Mouse (Mus musculus): ENCODE data around the gene Eif5a.

The Eif5a gene

DNA sequence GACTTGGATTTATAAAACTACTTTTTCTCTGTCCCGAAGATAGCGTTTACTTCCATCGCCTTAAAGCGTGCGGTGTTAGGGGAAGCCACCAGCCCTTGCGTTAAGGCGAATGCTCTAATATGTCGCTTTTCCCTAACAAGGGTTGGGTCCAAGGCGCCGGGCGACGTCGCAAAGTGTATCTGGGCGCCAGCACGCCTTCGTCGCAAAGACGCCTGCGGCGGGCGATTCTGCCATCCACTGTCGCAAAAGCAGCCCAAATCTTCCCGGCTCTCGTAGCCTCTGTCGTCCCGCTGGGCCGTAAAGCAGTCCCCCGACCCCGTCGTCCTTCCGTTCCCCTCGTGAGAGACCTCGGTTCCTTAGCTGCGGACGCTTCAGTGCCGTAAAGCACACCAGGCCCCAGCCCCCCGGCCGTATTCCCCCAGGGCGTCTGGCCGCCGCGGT, 20.3 kb downstream of the Eif5a start:
- DNase-seq = peak; percentile 90

DNA sequence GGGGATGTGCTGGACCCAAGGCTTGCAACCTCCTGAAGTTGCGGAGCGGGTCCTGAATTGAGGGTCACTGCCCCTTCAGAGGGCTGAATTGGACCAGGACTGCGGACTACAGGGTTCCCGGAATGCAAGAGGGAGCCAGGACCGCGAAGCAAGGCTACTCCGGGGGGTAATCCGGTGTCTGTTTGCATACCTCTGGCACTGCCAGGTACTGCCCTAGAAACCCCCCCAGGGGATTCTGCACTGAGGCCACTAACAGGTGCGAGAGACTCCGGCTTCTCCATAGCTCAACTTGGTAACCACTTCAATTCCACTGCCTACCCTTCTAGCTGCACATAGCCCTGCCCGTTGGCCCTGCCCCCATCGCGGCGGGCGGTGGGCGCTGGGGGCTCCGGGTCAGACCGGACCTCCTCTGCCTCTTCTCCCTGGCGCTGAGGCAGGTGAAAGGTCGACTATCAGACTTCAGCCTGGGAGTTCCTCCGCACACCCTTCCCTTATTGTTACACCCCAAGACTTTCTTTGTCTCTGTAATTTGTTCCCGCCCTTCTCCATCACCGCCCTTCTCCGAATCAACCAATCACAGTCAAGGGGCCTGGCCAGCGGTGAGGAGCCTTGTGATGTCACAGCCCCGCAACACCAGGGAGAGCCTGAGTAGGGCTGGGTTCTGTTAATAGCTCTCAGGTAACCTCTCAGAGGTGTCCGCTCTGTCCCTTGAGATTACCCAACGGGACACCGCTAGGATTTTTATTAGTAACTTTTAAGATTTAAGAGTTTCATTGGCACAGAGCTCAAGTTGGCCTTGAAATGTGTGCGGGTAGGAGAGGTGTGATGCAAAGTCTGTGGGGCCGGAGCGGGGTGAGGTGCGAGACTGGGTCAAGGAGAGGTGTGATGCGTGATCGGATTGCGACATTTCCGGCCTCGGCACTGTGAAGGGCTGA, 21.0 kb downstream of the Eif5a start, which contains the start of the genes 2810408A11Rik and Neurl4:
Gene 2810408A11Rik (minus strand): TSS at position 517 of the 935 bp plus-strand sequence.
Gene Neurl4 (plus strand): TSS at position 602 of the 935 bp plus-strand sequence.
- peak; percentile 86 for DNase-seq

DNA sequence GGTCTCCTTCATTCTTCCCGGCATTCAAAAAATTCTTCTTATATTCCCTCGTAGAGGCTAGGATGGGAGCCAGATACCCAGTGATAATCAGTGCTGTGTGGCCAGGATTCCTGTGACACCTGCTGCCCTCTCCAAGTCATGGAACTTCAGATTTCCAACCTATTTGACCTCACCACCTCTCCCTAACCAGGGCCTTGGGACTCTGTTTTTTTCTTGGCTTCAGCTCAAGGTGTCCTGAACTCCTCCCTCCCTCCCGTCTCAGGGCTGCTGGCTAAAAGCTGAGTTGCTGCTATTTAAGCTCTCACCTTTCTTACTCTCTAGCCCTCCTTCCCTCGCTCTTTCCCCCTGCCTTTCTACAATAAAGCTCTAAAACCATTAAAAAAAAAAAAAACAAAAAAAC, 21.9 kb downstream of the Eif5a start:
- DNase-seq = peak; percentile 42

DNA sequence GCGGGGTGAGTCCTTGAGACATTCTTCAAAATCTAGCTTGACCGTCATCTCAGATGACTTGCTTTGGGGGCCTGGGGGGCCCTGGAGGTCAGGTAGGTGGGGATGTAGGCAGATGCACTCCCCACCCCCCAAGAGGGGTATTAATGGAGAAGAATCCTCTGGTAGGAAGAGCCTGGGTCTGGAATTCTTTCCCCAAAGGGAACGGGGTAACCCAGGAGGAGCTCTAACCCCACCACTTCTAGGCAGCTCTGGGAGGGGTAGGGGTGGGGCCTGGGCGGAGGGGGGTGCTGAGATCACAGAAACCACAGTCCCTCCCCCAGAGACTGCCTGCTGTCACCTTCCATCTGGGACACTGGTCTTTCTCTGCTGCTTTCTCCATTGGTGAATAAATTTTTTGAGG, 26.5 kb downstream of the Eif5a start, which contains the start of gene Acap1:
Gene Acap1 (minus strand): TSS at position 249 of the 400 bp plus-strand sequence.
- peak; percentile 76 for DNase-seq

DNA sequence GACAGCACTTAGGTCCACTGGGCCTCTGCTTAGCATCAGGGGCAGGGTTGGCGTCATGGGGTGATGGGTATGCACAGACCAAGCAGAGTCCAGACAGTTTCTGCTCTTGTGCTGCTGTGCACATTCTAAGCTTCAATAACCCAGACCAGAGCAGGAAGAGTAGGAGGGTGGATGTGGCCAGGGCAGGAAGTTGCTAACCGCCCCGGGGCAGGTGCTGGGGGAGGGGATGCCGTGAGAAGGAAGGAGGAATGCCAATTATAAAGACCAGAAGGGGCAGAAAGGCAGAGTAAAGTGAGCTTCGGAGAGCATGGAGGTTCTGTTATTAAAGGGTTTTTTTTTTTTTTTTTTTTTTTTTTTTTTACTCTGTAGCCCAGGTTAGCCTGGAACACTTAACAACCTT, 27.1 kb downstream of the Eif5a start:
- DNase-seq = peak; percentile 87

DNA sequence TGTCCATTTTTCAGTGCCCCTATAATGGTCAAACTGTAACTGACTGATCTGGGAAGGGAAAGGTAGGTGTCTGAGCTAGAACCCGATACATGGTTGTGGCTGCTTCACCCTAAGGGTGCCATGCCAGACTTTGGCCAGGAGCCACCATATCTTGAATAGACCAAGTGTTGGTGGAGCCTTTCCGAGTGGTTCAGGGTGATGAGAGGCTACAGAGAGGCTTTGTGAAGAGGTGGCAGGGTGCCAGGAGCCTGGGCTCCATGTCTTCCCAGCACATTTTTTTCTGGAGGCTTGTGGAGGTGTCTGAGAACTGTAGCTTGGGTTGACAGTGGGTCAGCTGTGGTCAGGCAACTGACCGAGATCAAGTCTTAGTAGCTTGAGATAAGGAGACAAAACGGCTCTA, 30.3 kb downstream of the Eif5a start:
- peak; percentile 8 for DNase-seq

DNA sequence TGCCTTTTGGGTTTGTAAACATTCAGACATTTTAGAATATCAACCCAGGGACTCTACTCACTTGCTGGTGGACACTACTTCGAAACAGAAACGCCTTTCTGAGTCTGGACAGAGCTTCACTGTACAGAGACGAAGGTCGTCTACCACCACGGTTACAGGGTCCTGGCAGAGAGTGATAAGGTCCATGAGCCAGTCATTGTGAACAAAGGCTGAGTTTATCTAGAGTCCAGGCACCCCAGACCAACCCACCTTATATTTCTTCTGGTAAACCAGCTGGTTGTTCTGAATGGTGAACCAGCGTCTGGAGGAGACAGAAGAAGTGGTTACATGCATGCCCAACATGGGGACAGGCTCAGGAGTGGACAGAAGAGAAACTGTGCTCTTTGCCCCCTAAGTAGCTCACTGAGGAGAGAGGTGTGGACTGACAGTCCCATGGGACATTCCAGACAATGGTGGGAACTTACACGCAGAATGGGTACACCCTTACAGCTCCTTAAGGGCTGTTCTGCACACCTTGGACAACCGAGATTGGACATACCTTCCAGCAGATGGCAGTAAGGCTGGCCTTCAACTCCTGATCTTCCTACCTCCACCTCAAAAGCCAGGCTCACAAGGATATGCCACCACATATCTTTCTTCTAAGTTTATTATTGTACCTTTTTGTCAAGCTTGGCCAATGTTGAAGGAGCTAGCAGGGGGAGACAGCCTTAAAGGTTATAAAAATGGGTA, 34.7 kb downstream of the Eif5a start:
- DNase-seq = peak; percentile 10

DNA sequence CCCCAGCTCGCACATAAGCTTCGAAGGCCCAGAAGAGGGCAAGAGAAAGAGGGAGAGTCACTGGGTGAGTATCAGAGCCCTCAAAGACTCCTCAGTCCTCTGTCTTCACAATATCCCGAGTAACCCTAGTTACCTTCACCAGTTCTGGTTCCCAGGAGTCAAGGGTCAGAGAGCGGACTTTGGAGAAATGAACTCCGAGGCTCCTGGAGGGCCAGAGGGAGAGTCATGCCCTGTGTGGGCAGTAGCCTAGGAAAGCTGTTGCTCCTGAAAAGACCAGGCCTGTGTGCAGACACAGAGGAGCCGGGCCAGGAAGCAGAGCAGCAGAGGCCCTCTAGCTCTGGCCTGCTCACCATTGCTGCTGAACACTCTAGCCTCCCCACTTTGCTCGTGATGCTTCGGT, 37.1 kb downstream of the Eif5a start:
- DNase-seq = no peak

DNA sequence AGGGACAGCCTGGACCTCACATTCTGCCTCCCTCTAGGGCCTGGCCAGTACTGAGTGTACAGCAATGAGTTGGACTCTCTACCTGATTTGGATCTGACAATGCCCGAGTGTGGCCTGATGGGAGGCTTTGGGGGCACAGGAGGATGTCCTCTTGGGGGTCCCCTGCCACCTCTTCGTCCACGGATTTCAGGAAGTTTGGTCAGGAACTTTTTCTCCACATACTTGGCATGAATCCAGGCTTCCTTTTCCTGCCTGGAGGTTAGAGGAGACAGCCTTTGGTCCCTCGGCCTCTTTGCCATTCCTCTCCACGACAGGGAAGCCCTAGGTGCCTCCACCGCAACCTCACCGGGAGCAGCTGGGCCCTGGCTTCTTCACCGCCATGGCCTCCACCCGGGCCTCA, 37.5 kb downstream of the Eif5a start:
- DNase-seq = peak; percentile 14

DNA sequence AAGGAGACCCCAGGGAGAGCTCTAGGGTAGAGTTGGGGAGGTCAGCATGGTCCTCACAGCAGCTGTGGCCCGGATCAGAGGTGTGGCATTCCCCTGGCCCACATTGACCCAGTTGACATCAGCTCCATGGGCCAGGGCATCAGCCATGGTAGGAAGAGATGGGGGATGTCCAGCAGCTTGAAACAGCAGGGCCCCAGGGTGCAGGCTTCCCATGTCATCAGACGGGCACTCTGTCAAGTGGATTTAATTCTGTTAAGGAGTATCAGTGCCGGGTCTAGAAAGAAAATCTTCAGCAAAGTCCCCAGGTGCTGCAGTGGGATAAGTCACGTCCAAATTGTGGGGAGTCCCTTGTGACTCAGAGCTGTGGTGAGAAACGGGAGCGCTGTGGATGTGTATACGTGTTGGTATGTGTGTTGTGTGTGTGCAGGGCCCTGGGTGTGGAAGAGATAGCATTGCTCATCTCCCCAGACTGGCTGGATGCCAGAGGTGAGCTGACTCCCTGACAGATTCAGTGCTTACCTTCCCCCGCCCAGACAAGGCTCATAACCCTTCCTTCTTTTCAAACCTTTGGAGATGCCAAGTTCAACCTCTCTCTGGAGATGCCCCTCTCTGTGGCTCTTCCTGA, 38.1 kb downstream of the Eif5a start:
- peak; percentile 13 for DNase-seq

DNA sequence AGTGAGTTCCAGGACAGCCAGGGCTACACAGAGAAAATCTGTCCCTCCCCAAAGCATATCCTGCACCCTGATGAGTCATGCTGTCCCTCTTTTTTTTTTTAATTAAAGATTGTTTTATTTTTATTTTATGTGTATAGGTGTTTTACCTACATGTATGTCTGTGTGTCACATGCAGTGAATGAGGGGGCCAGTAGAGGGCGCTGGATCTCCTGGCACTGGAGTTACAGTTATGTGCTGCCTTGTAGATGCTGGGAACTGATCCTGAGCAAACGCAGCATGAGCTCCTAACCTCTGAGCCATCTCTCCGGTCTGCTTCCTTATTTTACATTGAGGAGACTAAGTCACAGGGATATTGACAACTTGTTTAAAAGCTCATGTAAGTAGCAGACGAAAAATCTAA, 38.7 kb downstream of the Eif5a start:
- peak; percentile 82 for DNase-seq

DNA sequence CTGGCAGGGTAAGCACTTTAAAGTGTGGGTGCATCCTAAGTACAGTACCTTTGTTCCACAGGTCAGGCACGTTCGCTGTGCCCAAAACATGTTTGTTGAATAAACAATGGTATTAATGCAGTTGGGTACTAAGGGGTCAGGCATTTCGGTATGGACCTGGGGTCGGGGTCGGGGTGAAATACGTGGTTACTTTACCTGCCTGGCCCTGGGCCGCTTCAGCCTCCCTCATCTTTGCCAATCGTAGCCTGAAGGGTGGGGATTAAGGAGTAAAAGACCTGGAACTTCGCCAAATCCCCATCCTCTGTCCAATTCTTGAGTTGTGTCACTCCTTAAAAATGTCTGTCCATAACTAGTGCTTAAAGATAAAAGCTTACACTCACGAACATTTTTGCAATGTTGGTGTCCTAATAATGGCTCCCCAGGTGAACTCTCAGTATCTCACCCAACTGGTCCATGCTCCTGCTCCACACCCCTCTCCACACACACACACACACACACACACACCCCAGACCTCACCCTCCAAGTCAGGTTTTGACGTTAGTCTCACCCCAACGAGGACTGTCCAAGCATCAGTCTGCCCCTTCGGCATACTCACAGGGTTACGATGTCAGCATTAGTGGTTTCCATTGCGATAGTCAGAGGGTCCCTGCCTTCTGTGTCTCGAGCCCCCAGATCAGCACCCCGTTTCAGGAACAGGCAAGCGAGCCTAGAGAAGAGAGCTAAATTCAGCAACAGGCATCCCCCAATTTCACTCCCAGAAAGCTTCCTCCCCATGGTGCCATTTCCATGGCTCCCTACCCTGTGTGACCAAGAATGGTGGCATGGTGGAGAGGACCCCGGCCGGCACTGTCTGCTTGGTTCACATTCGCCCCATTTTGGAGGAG, 39.7 kb downstream of the Eif5a start:
- peak; percentile 15 for DNase-seq

DNA sequence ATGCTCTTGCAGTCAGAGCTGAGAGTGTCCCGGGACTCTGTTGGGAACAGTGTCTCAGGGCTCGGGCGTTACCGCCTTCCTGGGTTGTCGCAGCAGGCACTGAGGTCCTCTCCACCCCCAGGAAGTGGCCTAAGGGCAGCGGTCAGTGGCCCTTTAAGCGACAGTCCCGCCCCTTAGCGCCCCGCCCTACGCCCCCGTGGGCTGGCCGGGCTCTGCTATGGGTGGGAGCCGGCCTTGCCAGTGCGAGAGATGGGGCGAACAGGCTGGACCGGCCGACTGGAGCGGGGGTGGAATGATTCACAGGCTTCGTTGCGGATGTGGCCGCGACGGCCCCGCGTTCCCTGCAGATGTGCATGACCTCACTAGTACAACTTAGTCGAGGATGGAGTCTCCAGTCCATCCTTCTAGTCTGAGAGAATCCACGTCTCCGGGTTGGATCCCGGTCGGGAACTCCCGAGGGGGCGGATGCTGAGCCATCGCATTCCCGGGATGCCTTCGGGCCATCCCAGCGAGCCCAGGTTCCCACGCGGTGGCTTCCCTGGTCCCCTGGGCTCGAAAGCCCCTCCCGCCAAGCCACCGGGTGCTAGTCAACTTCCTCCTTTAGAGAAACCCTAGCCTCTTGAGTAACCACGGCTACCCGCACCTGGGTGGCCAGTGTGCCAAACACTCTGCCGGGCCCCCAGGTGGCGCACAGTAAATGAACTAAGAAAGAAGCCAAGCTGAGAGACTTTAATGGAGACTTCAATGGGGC, 40.7 kb downstream of the Eif5a start, which contains the start of gene Kctd11:
Gene Kctd11 (minus strand): TSS at position 554 of the 751 bp plus-strand sequence.
- DNase-seq = peak; percentile 85

DNA sequence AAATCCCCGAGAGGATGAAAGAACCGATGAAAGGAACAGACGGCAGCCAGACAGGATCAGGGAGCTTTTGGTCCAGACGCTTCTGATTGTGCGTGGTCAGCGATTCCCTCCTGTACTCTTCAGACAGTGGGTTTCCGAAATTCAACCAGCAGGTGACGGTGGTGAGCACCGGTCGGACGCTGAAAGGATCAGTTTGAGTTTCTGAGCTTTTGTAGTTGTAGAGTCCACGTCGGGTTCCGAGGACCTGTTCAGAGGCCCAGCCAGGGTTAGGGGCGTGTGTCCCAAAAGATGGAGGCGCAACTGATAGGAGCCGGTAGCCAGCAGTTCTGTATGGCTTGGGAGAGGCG, 41.3 kb downstream of the Eif5a start:
- DNase-seq = peak; percentile 78

DNA sequence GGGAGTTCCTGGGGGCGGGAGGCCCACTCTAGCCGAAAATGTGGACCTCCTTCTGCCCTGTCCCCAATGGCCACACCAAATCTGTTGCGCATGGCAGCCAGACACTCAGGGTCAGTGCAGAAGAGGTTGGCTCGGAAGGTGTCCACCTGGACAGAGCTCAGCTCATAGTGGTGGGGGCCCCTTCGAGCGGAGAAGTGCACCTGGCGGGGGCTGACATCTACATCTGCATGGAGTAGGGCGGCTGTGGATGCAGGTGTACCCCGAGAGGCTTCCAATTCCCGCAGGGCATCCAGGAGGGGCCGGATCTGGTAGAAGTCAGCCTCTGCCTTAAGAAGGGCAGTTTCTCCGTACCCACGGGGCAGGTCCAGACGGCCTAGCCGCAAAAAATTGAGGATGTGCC, 42.0 kb downstream of the Eif5a start:
- DNase-seq = peak; percentile 26

DNA sequence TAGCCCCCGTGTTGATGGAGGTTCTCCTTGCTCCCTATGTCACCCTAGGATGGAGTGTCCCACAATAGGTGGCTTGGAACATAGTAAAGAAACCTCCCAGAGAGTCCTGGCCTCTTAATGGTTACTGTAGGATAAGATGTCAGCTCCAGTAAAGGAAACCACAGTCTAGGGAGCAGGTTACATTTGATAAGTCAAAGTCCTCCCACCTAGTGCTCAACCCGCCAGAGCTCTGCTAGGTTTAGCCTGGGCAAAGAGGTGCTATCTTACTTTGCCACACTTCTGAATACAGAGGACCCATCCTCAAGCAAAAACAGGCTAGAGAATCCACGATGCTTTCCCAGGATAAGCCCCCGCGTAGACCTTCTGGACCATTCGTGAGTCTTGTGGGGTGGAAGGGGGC, 42.8 kb downstream of the Eif5a start:
- DNase-seq = no peak

DNA sequence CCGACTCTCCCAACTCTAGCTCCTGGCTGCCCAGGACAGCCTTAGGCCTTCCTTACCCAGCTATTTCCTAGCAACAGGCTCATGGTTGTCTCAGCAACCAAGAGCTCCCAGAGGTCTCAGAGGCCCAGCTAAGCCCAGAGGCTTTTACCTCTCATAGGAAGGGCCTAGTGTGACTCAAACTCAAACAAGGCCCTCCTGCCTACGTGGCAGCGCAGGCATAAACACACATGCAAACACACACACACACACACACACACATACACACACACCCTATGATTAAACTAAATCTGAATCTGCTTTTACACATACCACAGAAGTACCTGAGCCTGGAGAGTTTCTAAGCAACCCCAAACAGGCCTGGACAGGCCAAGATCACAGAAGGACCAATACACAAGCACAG, 43.4 kb downstream of the Eif5a start:
- DNase-seq = no peak

DNA sequence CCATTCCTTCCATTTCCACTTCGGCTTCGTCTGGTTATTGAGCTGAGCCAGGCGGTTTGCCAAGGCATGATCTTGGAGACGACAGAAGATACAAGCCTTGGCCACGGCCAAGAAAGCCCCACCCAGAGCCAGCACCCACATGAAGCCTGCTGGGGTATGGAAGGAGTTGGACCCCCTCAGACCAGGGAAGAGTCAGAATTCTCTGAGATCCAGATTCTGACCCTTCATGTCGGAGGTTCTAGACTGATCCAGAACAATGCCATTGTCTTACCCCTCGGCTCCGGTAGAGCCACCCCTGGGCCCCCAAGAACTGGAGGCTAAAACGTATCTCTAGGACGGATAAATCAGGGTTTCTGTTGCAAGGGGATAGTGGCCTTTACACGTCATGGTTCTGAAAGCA, 43.9 kb downstream of the Eif5a start, which contains the start of gene Tmem95:
Gene Tmem95 (minus strand): TSS at position 141 of the 400 bp plus-strand sequence.
- DNase-seq = peak; percentile 15

DNA sequence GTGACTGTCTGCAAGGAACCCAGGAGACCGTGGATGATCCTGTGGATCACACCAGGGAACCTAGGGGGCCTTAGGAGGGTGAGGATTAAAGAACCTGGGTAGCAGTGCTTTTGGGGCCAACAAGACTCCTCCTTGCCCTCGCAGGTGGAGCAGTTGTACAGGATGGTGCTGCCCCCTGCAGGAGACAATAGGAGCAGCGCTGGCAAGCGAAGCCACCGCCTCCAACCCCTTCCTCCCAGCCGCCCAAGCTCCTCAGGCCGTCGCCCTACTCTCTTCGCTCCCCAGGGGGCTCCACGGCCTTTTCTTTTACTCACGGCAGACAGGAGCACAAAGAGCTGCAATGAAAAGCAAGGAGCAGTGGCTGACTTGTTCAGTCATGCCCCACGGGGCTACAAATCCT, 44.9 kb downstream of the Eif5a start:
- DNase-seq = peak; percentile 97

DNA sequence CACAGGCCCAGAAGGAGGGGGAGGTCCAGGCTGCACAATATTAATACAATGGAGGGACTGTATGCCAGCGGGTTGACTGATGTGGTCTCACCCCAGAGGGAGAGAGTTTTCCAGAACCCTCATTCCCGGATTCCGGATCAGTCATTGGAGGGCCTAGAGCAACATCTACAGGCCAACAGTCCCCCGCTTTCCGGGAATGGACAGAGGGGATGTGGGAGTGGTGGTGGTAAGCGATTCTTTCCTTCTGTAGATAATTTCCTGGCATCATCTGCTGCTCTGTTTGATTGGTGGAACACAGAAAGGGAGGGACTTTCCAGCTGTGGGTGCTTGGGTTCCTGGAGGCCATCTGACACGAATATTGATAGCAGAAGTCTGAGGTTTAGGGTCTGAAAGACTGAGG, 45.6 kb downstream of the Eif5a start:
- DNase-seq = no peak

DNA sequence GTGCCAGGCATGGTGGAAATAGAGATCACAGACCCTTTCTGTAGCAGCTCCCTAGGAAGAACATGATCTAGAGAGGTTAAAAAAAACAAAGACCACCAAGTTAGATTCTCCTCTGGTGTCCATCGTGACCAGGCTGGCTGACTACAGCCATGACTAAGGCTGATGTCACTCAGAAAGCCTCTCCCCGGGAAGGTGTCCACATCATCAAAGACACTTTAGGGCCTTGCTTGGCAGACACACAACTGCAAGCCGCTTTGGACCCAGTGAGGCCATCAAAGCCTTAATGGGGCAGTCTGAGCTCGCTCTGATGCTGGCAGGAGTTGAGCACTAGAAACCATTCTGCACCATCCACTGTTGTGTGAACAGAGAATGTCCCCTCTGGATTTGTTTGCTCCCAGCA, 49.3 kb downstream of the Eif5a start:
- no peak for DNase-seq

Data from thymus, postnatal 4 days (tissue).